Mouse (Mus musculus) embryonic facial prominence, embryonic 14.5 days (tissue): ENCODE measurements around the gene Aifm1. TPM values are rescaled to one million over a fixed set of nuclear protein-coding genes. Genes with fewer than 3 reads are reported as not detected.

ENCODE experiments used
- ATAC-seq: fragments of 200-750 bp; cut with Nextera tagmentation; 2 replicates; pipeline ENCODE4 v1.8.0; 2017; ENCODE audit warnings: low read depth, moderate number of reproducible peaks, moderate TSS enrichment
- DNase-seq: peaks from one replicate; pipeline ENCODE4 v3.0.0-alpha.2; 2015; ENCODE audit warnings: low spot score
- H3K27ac ChIP-seq: fragments of 300-500 bp; sonication (generic); replicated peaks from 2 replicates; pipeline ENCODE4 v1.5.1; 2014; ENCODE audit warnings: low read depth, mild to moderate bottlenecking, low read length, moderate library complexity
- H3K27me3 ChIP-seq: fragments of 300-500 bp; sonication (generic); replicated peaks from 2 replicates; pipeline ENCODE4 v1.6.1; 2014; ENCODE audit warnings: low read length; ENCODE audit not compliant: control insufficient read depth, insufficient read depth
- H3K36me3 ChIP-seq: fragments of 300-500 bp; sonication (generic); 2 replicates; pipeline ENCODE4 v1.6.1; 2014; ENCODE audit warnings: low read length, mixed read lengths; ENCODE audit not compliant: control insufficient read depth, insufficient read depth
- H3K4me1 ChIP-seq: fragments of 300-500 bp; sonication (generic); 2 replicates; pipeline ENCODE4 v1.6.1; 2014; ENCODE audit warnings: antibody characterized with exemption, low read length; ENCODE audit not compliant: control insufficient read depth, insufficient read depth
- H3K4me2 ChIP-seq: fragments of 300-500 bp; sonication (generic); 2 replicates; pipeline ENCODE4 v1.6.1; 2014; ENCODE audit warnings: low read depth, mild to moderate bottlenecking, low read length, moderate library complexity, mixed read lengths
- H3K4me3 ChIP-seq: fragments of 300-500 bp; sonication (generic); 2 replicates; pipeline ENCODE4 v1.5.1; 2014; ENCODE audit warnings: low read depth, mild to moderate bottlenecking, low read length
- H3K9ac ChIP-seq: fragments of 300-500 bp; sonication (generic); 2 replicates; pipeline ENCODE4 v1.6.1; 2014; ENCODE audit warnings: low read depth, mild to moderate bottlenecking, low read length, moderate library complexity, mixed read lengths
- H3K9me3 ChIP-seq: fragments of 300-500 bp; sonication (generic); 2 replicates; pipeline ENCODE4 v1.6.1; 2016; ENCODE audit warnings: low read length; ENCODE audit not compliant: control insufficient read depth
- WGBS: fragments of 180-500 bp; shearing (Covaris S2); extraction: QIAGEN DNeasy Blood & Tissue Kit; methylation state at CpG from one replicate; pipeline ENCODE4 v1.1.7; 2014; 5-methylcytosine and 5-hydroxymethylcytosine counted together
- polyA plus RNA-seq: library from polyadenylated mRNA; unstranded; fragments of >200 nt; fragmentation: Nextera tagmentation; extraction: Ambion mirVana; gene quantifications from 2 replicates; pipeline ENCODE4 v1.2.1, GENCODE M21; 2014

Gene Aifm1
- polyA plus RNA-seq, 1 experiment from 2014 or later = 57.4 TPM

DNA sequence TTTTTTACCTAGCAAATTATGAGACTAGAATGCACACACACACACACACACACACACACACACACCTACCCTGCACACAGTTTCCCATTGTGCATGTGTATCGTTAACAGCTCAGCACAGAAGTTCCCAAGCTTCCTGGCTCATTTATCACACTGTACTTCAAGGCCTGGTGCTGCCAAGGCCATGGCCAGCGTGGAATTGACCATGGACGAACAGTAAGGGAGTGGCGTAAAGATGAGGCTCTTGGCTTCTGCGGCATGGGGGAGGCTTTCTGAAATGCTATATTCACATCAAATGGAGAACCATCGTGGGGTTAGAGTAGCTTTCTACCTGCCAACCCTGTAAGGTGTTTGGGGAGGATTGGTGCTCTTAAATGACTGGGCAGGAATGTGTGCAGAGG lies 48.9 kb downstream of the Aifm1 start:
- Histone ChIP-seq H3K4me3 (no peak overlapping the region), H3K36me3 (no peaks in the 10 kb centered on the region), H3K9ac (no peak overlapping the region), H3K27me3 (no peaks in the 10 kb centered on the region), H3K27ac (no peak overlapping the region), H3K4me2 (no peak overlapping the region), H3K4me1 (no peaks in the 10 kb centered on the region), H3K9me3 (no peaks in the 10 kb centered on the region)
- WGBS = 91% methylated on average over 6 of the region's 6 CpGs
- no peak for ATAC-seq
- DNase-seq = no peak

DNA sequence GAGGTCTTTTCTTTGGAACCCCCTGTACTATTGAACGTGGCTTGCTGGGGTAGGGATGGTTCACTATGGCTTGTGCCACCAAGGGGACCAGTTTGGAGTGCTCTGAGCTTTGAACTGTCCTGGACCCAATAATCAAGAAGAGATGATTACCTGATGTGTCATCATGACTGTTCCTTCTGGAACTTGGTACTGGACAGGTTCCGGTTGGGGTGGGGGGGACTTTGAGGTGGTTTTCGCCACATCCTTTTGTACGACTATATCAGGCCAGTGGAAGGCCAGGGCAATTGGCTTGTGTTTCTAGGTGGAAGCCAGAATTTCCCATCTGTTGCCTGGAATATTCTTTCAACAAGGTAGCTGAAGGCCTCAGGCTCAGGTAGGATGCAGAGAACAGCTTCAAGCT lies 49.7 kb downstream of the Aifm1 start:
- Histone ChIP-seq H3K27me3 (no peaks in the 10 kb centered on the region), H3K9me3 (no peaks in the 10 kb centered on the region), H3K4me2 (no peak overlapping the region), H3K27ac (no peak overlapping the region), H3K36me3 (no peaks in the 10 kb centered on the region), H3K9ac (no peak overlapping the region), H3K4me1 (no peaks in the 10 kb centered on the region), H3K4me3 (no peak overlapping the region)
- no peak for ATAC-seq
- WGBS = 97% methylated on average over 4 of the region's 4 CpGs
- DNase-seq = no peak

DNA sequence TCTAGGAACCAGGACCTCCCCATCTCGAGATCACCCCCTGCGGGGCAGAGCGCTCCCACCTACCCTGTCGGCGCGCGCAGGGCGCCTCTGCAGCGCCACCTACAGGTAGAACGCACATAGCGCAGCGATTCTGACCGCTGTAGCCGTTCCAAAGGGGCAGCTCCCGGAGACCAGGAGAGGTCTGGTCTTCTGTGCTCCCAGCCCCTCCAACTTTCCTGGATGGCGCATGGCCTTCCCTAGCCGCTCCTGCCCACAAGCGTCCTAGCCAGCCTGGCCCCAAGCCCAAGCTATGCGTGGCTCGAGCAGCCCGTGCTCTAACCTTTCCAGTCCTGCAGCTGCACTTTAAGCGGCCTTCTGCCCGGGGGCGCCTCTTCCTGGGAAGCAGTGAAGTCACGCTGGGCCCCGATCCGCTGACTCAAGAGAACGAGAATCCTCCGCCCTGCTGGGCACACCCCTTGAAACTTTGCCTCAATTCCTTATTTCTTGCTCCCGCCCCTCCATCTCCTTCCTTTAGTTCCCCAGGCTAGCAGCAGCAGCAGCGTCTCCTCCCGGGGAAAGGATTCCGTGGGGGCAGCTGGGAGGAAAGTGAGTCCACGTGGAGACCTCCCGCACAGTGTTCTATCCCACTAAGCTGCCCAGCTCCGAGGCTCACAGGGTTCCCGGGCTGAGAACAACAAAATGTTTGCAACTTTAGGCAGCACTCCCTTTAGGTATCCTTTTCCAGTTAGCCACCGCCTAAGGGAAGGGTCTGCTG lies 50.4 kb downstream of the Aifm1 start, which contains the start of gene Elf4:
Gene Elf4, minus strand, starts transcription at position 379 of the 754 bp plus-strand sequence.
- ATAC-seq (peak; percentile 95), DNase-seq (peak; percentile 61)

DNA sequence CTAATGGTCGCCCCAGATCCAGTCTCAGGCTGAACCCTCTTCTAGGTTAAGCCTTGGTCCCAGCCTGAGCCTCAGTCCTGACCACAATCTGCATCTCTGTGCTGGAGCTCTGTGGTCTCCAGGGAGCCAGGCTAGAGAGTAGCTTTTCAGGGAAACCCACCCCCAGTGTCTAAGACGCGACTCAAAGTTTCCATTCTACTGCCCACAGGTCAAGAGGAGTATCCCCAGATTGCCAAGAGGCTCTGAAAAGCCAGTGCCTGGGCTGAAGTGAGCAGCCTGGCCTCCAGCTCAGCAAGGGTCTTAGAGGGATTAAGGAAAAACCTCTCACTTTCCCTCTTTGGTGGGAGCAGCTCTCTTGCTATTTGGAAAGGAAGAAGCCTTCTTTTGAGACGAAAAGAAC lies 51.1 kb downstream of the Aifm1 start:
- H3K27me3 ChIP-seq = no peaks in the 10 kb centered on the region
- peak overlapping the region; percentile 65 for H3K4me2 ChIP-seq
- ATAC-seq (no peak), DNase-seq (no peak)
- no peak overlapping the region for H3K9ac ChIP-seq
- no peak overlapping the region for H3K27ac ChIP-seq
- no peaks in the 10 kb centered on the region for H3K9me3 ChIP-seq
- no peaks in the 10 kb centered on the region for H3K4me1 ChIP-seq
- 42% methylated on average over 4 of the region's 4 CpGs for whole genome bisulfite sequencing
- no peaks in the 10 kb centered on the region for H3K36me3 ChIP-seq
- H3K4me3 ChIP-seq = peak overlapping the region; percentile 40

More for the DNA sequence above, 50.4 kb downstream of the Aifm1 start, which contains the start of gene Elf4:
- Histone ChIP-seq H3K4me1 (no peaks in the 10 kb centered on the region), H3K36me3 (no peaks in the 10 kb centered on the region), H3K27me3 (no peaks in the 10 kb centered on the region), H3K9me3 (no peaks in the 10 kb centered on the region), H3K27ac (no peak within 1 kb of the TSS), H3K9ac (peak within 1 kb of the TSS; percentile 55), H3K4me2 (peak within 1 kb of the TSS; percentile 65), H3K4me3 (peak within 1 kb of the TSS; percentile 40)
- 17% methylated on average over 30 of the region's 38 CpGs for WGBS

DNA sequence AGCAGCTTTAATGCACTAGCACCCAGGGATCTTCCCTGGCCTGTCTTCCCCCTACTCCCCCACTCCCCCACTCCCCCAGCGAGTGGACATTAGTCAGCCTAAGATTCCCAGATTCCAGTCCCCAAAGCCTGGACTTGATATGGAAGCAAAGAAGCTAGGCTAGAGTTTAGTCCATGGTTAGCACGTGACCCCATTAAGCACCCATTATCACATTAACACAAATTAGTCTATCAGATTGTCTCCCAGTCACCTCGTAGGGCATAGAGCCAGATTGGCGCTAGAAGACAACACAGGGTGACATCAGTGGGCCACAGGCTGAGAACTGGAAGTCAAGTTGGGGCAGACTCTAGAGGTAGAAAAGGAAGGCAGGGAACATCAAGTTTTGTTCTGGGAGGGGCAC lies 52.4 kb downstream of the Aifm1 start:
- no peaks in the 10 kb centered on the region for H3K36me3 ChIP-seq
- H3K27ac ChIP-seq = no peak overlapping the region
- no peak overlapping the region for H3K4me3 ChIP-seq
- ATAC-seq (no peak), DNase-seq (no peak)
- no peaks in the 10 kb centered on the region for H3K27me3 ChIP-seq
- WGBS = 78% methylated on average over 4 of the region's 4 CpGs
- no peak overlapping the region for H3K9ac ChIP-seq
- no peaks in the 10 kb centered on the region for H3K9me3 ChIP-seq
- H3K4me2 ChIP-seq = no peak overlapping the region
- no peaks in the 10 kb centered on the region for H3K4me1 ChIP-seq

DNA sequence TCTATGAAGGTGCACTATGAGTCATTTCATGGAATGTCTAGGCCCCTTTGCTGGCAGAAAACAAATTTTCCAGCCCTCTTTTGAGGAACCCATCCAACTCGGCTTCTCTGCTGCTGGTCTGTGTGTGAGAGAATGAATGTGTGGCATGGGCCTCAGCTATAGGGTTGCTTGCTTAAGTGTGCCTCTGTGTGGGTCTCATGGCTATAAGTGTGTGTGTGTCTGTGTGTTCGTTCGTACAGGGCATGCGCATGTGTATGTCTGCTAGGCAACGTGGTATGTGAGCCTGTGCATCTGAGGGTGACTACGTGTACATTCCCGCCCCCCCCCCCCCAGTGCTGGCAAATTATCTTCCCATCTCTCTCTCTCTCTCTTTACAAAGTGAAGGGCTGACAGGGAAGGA lies 52.9 kb downstream of the Aifm1 start:
- 64% methylated on average over 6 of the region's 7 CpGs for WGBS
- no peaks in the 10 kb centered on the region for H3K27me3 ChIP-seq
- H3K4me2 ChIP-seq = no peak overlapping the region
- H3K36me3 ChIP-seq = no peaks in the 10 kb centered on the region
- H3K4me3 ChIP-seq = no peak overlapping the region
- ATAC-seq (no peak), DNase-seq (no peak)
- H3K9ac ChIP-seq = no peak overlapping the region
- H3K27ac ChIP-seq = no peak overlapping the region
- no peaks in the 10 kb centered on the region for H3K9me3 ChIP-seq
- no peaks in the 10 kb centered on the region for H3K4me1 ChIP-seq

DNA sequence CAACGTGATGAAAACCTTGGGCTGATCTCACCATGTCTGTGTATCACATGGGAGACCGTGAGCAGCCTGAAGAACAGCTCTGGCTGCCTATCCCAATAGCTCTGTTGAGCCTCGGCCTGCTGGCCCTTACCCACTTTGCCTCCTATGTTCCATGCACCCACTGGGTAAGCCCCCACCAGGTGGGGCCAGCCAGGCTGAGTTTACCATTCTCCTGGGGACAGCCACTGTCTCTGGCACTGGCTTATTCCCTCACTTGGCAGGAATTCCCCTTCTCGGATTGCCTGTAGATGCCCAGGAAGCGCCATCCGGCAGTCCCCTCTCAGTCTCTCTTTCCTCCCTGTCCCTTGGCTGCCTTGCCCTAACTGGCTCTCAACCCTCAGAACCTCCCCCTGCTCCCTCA lies 56.4 kb downstream of the Aifm1 start:
- H3K4me1 ChIP-seq = no peaks in the 10 kb centered on the region
- H3K9me3 ChIP-seq = no peaks in the 10 kb centered on the region
- no peaks in the 10 kb centered on the region for H3K36me3 ChIP-seq
- H3K4me2 ChIP-seq = no peak overlapping the region
- WGBS = 59% methylated on average over 6 of the region's 6 CpGs
- no peak for ATAC-seq
- H3K9ac ChIP-seq = no peak overlapping the region
- H3K27me3 ChIP-seq = no peaks in the 10 kb centered on the region
- no peak overlapping the region for H3K27ac ChIP-seq
- no peak overlapping the region for H3K4me3 ChIP-seq
- DNase-seq = no peak

DNA sequence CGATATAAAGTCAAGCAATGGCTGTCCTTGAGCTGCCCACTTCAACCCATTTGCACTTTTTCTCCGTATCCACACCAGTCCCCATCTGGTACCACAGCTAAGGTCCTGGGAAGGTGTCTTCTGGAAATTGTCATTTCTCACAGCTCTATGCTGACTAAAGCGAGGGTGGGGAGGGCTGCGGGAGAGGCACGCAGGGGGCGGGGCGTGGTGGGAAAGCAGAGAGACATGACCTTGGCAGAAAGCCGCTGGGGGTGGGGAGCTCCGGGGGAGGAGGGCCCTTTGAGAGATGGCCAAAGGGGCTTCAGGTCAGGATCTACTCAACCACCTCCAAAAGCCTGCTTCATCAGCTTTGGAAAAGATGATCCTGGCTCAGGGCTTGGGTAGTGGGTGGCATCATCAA lies 58.3 kb downstream of the Aifm1 start:
- H3K4me2 ChIP-seq = peak overlapping the region; percentile 58; the same call in 1 of the 2 replicates
- WGBS = 28% methylated on average over 9 of the region's 9 CpGs
- DNase-seq = no peak

DNA sequence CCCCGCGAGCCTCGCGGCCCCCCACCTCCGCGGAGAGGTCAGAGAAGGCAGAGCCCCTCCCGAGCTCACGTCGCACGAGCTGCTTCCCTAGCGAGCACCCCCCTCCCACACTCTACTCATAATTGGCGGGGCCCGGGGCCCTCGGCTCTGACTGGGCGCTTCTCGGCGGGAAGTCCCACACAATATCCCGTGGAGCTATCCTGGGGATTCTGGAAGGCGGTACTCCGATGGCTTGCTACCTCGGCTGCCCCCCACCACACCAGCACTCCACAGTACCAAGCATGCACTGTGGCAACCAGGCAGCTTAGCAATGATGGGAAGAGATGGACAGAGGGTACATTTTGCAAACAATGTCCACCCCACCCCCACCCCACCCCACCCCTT lies 58.9 kb downstream of the Aifm1 start:
- Histone ChIP-seq H3K4me3 (peak overlapping the region; percentile 50), H3K4me2 (peak overlapping the region; percentile 58), H3K4me1 (no peaks in the 10 kb centered on the region), H3K27me3 (no peaks in the 10 kb centered on the region), H3K27ac (no peak overlapping the region), H3K9me3 (no peaks in the 10 kb centered on the region), H3K9ac (peak overlapping the region; percentile 51), H3K36me3 (no peaks in the 10 kb centered on the region)
- DNase-seq (no peak), ATAC-seq (peak; percentile 56)
- WGBS = 31% methylated on average over 9 of the region's 21 CpGs

More for the DNA sequence above, 58.3 kb downstream of the Aifm1 start:
- Histone ChIP-seq H3K27me3 (no peaks in the 10 kb centered on the region), H3K9ac (no peak overlapping the region), H3K4me3 (no peak overlapping the region), H3K36me3 (no peaks in the 10 kb centered on the region), H3K9me3 (no peaks in the 10 kb centered on the region), H3K4me1 (no peaks in the 10 kb centered on the region), H3K27ac (no peak overlapping the region)
- ATAC-seq = no peak
